Mouse (Mus musculus) lung, postnatal 0 days (tissue): ENCODE data around the gene 4933402J07Rik. TPM values are rescaled to one million over a fixed set of nuclear protein-coding genes. Genes with fewer than 3 reads are reported as not detected.

ENCODE experiments used
- ATAC-seq: fragments of 200-750 bp; cut with Nextera tagmentation; 2 replicates; pipeline ENCODE4 v1.8.0; 2017; ENCODE audit warnings: moderate library complexity
- DNase-seq: peaks from one replicate; pipeline ENCODE4 v3.0.0-alpha.2; 2016; ENCODE audit warnings: low spot score
- H3K27ac ChIP-seq: fragments of 300-500 bp; sonication (generic); 2 replicates; pipeline ENCODE4 v1.5.1; 2014; ENCODE audit warnings: antibody characterized with exemption, mild to moderate bottlenecking, low read length, mixed read lengths
- H3K27me3 ChIP-seq: fragments of 300-500 bp; sonication (generic); replicated peaks from 2 replicates; pipeline ENCODE4 v1.6.1; 2014; ENCODE audit warnings: low read length, mixed read lengths; ENCODE audit not compliant: insufficient read depth
- H3K36me3 ChIP-seq: fragments of 300-500 bp; sonication (generic); 2 replicates; pipeline ENCODE4 v1.6.1; 2014; ENCODE audit warnings: low read length, mixed read lengths; ENCODE audit not compliant: insufficient read depth
- H3K4me1 ChIP-seq: fragments of 300-500 bp; sonication (generic); 2 replicates; pipeline ENCODE4 v1.6.1; 2014; ENCODE audit warnings: antibody characterized with exemption, low read depth, low read length, mixed read lengths; ENCODE audit not compliant: insufficient read depth
- H3K4me2 ChIP-seq: fragments of 300-500 bp; sonication (generic); replicated peaks from 2 replicates; pipeline ENCODE4 v1.6.1; 2014; ENCODE audit warnings: low read depth, mild to moderate bottlenecking, low read length, moderate library complexity, mixed read lengths
- H3K4me3 ChIP-seq: fragments of 300-500 bp; sonication (generic); 2 replicates; pipeline ENCODE4 v1.5.1; 2014; ENCODE audit warnings: low read depth, low read length
- H3K9ac ChIP-seq: fragments of 300-500 bp; sonication (generic); replicated peaks from 2 replicates; pipeline ENCODE4 v1.6.1; 2014; ENCODE audit warnings: low read depth, mild to moderate bottlenecking
- H3K9me3 ChIP-seq: fragments of 300-500 bp; sonication (generic); 2 replicates; pipeline ENCODE4 v1.6.1; 2016; ENCODE audit warnings: low read length, mixed read lengths
- CTCF ChIP-seq: IDR thresholded peaks from 2 replicates; pipeline ENCODE4 v1.5.1; 2016; ENCODE audit warnings: antibody characterized with exemption, mild to moderate bottlenecking
- EP300 ChIP-seq: IDR thresholded peaks from 2 replicates; pipeline ENCODE4 v1.6.1; 2016; ENCODE audit warnings: antibody characterized with exemption, mild to moderate bottlenecking, control low read depth
- WGBS: fragments of 180-500 bp; shearing (Covaris S2); extraction: QIAGEN DNeasy Blood & Tissue Kit; methylation state at CpG from one replicate; pipeline ENCODE4 v1.1.7; 2014; 5-methylcytosine and 5-hydroxymethylcytosine counted together
- polyA plus RNA-seq: library from polyadenylated mRNA; unstranded; fragments of >200 nt; fragmentation: Nextera tagmentation; extraction: Ambion mirVana; gene quantifications from 2 replicates; pipeline ENCODE4 v1.2.1, GENCODE M21; 2015

4933402J07Rik gene
- polyA plus RNA-seq, 1 experiment from 2014 or later, result not detected

- no peaks in the 10 kb centered on the region for H3K9me3 ChIP-seq
- no peak overlapping the region for H3K4me2 ChIP-seq
- no peak for DNase-seq
- no peak overlapping the region for H3K27ac ChIP-seq
- no peaks in the 10 kb centered on the region for H3K36me3 ChIP-seq
- H3K4me1 ChIP-seq, result no peaks in the 10 kb centered on the region
- H3K27me3 ChIP-seq, result no peaks in the 10 kb centered on the region
- no peak overlapping the region for H3K4me3 ChIP-seq
- WGBS, result 68% methylated on average over 7 of the region's 7 CpGs
- ATAC-seq, result no peak
- H3K9ac ChIP-seq, result no peak overlapping the region
- TF ChIP-seq CTCF (no peak), EP300 (no peak)
Observed at GRCm38 (mm10) chr8:87631776-87632175, 68.1 kb downstream of the 4933402J07Rik start.

GRCm38 (mm10) chr8:87636226-87636742 lies 72.6 kb downstream of the 4933402J07Rik start:
- DNase-seq (no peak), ATAC-seq (no peak)
- H3K36me3 ChIP-seq, result no peaks in the 10 kb centered on the region
- TF ChIP-seq CTCF (no peak), EP300 (no peak)
- no peak overlapping the region for H3K4me2 ChIP-seq
- H3K4me3 ChIP-seq, result no peak overlapping the region
- H3K27ac ChIP-seq, result no peak overlapping the region
- H3K9me3 ChIP-seq, result no peaks in the 10 kb centered on the region
- no peaks in the 10 kb centered on the region for H3K27me3 ChIP-seq
- H3K9ac ChIP-seq, result no peak overlapping the region
- no peaks in the 10 kb centered on the region for H3K4me1 ChIP-seq
- 55% methylated on average over 11 of the region's 11 CpGs for WGBS

Other genes with a start within 250 kb of the 4933402J07Rik start
- not detected in 2 replicates for gene Cbln1, start 91.2 kb upstream of the 4933402J07Rik start, polyA plus RNA-seq